Mouse (Mus musculus): ENCODE results near the gene Sprr2i. TPM values are rescaled to one million over a fixed set of nuclear protein-coding genes. Genes with fewer than 3 reads are reported as not detected.

The Sprr2i gene
- total and polyA plus RNA-seq, 2 experiments from 2014 or later: not detected

DNA sequence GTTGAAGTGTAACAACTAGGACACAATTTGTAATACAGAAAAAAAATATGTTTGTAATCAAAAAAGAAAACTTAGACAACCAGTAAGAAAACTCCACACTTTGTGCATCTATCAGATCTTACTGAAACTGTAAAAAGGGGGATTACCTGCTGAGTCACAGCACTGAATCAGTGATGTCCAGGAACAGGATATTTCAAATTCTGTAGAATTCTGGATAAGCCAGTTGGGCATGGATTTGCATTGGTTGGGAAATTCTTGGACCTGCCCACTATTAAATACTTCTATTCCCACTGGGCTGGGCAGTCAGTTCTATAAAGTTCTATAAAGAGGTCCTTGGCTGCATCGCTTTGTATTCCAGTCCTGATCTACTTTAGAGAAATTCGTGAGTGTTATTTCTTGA lies 10.0 kb downstream of the Sprr2i start, which contains the start of gene Sprr2j-ps:
Gene Sprr2j-ps, plus strand, starts transcription at position 301 of the 400 bp plus-strand sequence.
- TF ChIP-seq CTCF (IDR thresholded peaks at IDR 0.05; ENCODE audit: low read depth) (no peak), EP300 (IDR thresholded peaks at IDR 0.05; ENCODE audit: low read depth) (no peak)
- 80% methylated on average over 2 of the region's 2 CpGs for WGBS

GRCm38 (mm10) chr3:92429323-92429722 lies 21.5 kb downstream of the Sprr2i start, which contains the start of gene Gm9774:
Gm9774 (minus strand) TSS chr3:92429423.
- no peak within 1 kb of the TSS for H3K4me2 ChIP-seq (ENCODE audit: low read depth, low read length)
- DNase-seq (ENCODE audit: low spot score) (no peak), ATAC-seq (ENCODE audit: insufficient read depth, low read depth) (no peak)
- no peak within 1 kb of the TSS for H3K27ac ChIP-seq (ENCODE audit: low read depth)
- no peak within 1 kb of the TSS for H3K9ac ChIP-seq (replicated peaks; ENCODE audit: low read depth, low read length)
- no peaks in the 10 kb centered on the region for H3K36me3 ChIP-seq (replicated peaks; ENCODE audit: control insufficient read depth, insufficient read depth, low read length)
- H3K9me3 ChIP-seq (replicated peaks; ENCODE audit: control insufficient read depth, low read length): no peaks in the 10 kb centered on the region
- TF ChIP-seq CTCF (IDR thresholded peaks at IDR 0.05; ENCODE audit: low read depth): no peak
- no peak for TF ChIP-seq EP300 (IDR thresholded peaks at IDR 0.05; ENCODE audit: low read depth)
- WGBS: 81% methylated on average over 6 of the region's 6 CpGs
- H3K4me3 ChIP-seq (ENCODE audit: low read depth, low read length): no peak within 1 kb of the TSS
- no peaks in the 10 kb centered on the region for H3K27me3 ChIP-seq (ENCODE audit: control insufficient read depth, insufficient read depth, low read length)
- H3K4me1 ChIP-seq (ENCODE audit: control insufficient read depth, insufficient read depth): no peaks in the 10 kb centered on the region

More for the DNA sequence above, 10.0 kb downstream of the Sprr2i start, which contains the start of gene Sprr2j-ps:
- no peak within 1 kb of the TSS for H3K27ac ChIP-seq (ENCODE audit: low read depth)
- H3K36me3 ChIP-seq (replicated peaks; ENCODE audit: control insufficient read depth, insufficient read depth, low read length): no peaks in the 10 kb centered on the region
- no peak within 1 kb of the TSS for H3K4me2 ChIP-seq (ENCODE audit: low read depth, low read length)
- no peaks in the 10 kb centered on the region for H3K4me1 ChIP-seq (ENCODE audit: control insufficient read depth, insufficient read depth)
- ATAC-seq (ENCODE audit: insufficient read depth, low read depth) (no peak), DNase-seq (ENCODE audit: low spot score) (no peak)
- no peak within 1 kb of the TSS for H3K9ac ChIP-seq (replicated peaks; ENCODE audit: low read depth, low read length)
- H3K4me3 ChIP-seq (ENCODE audit: low read depth, low read length): no peak within 1 kb of the TSS
- H3K9me3 ChIP-seq (replicated peaks; ENCODE audit: control insufficient read depth, low read length): no peaks in the 10 kb centered on the region
- no peaks in the 10 kb centered on the region for H3K27me3 ChIP-seq (ENCODE audit: control insufficient read depth, insufficient read depth, low read length)

DNA sequence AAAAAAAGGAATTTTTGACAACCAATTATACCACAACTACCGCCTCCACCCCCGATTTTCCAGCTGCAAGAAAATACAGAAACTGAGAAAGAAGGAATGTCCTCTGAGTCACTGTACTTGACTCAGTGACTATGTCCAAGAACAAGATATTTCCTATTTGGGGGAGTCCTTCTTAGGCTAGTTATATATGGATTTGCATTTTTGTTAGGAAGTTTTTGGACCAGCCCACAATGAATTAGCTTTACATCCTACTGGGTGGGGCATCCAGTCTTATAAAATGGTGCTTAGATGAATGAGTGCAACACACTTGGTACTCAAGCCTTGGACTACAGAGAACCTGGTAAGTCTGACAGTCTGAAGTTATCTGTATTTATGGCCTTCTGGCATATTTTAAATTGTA lies 24.5 kb downstream of the Sprr2i start, which contains the start of gene Sprr2k:
Gene Sprr2k, plus strand, starts transcription at position 301 of the 400 bp plus-strand sequence.
- Histone ChIP-seq H3K4me2 (ENCODE audit: low read depth, low read length) (no peak within 1 kb of the TSS), H3K9me3 (replicated peaks; ENCODE audit: control insufficient read depth, low read length) (no peaks in the 10 kb centered on the region), H3K4me3 (ENCODE audit: low read depth, low read length) (no peak within 1 kb of the TSS), H3K27me3 (ENCODE audit: control insufficient read depth, insufficient read depth, low read length) (no peaks in the 10 kb centered on the region), H3K36me3 (replicated peaks; ENCODE audit: control insufficient read depth, insufficient read depth, low read length) (no peaks in the 10 kb centered on the region), H3K4me1 (ENCODE audit: control insufficient read depth, insufficient read depth) (no peaks in the 10 kb centered on the region), H3K9ac (replicated peaks; ENCODE audit: low read depth, low read length) (no peak within 1 kb of the TSS), H3K27ac (ENCODE audit: low read depth) (no peak within 1 kb of the TSS)
- ATAC-seq (ENCODE audit: insufficient read depth, low read depth) (no peak), DNase-seq (ENCODE audit: low spot score) (no peak)
- WGBS: 77% methylated on average over 2 of the region's 2 CpGs
- TF ChIP-seq CTCF (IDR thresholded peaks at IDR 0.05; ENCODE audit: low read depth) (no peak), EP300 (IDR thresholded peaks at IDR 0.05; ENCODE audit: low read depth) (no peak)

GRCm38 (mm10) chr3:92438689-92439088 lies 30.9 kb downstream of the Sprr2i start, which contains the start of gene Sprr1b:
Sprr1b (minus strand) TSS chr3:92438789.
- Histone ChIP-seq H3K9me3 (replicated peaks; ENCODE audit: control insufficient read depth, low read length) (no peaks in the 10 kb centered on the region), H3K36me3 (replicated peaks; ENCODE audit: control insufficient read depth, insufficient read depth, low read length) (no peaks in the 10 kb centered on the region), H3K4me3 (ENCODE audit: low read depth, low read length) (no peak within 1 kb of the TSS), H3K27ac (ENCODE audit: low read depth) (no peak within 1 kb of the TSS), H3K9ac (replicated peaks; ENCODE audit: low read depth, low read length) (no peak within 1 kb of the TSS), H3K4me2 (ENCODE audit: low read depth, low read length) (no peak within 1 kb of the TSS), H3K4me1 (ENCODE audit: control insufficient read depth, insufficient read depth) (no peaks in the 10 kb centered on the region), H3K27me3 (ENCODE audit: control insufficient read depth, insufficient read depth, low read length) (no peaks in the 10 kb centered on the region)
- WGBS: 88% methylated on average over 3 of the region's 3 CpGs
- TF ChIP-seq EP300 (IDR thresholded peaks at IDR 0.05; ENCODE audit: low read depth): no peak
- no peak for TF ChIP-seq CTCF (IDR thresholded peaks at IDR 0.05; ENCODE audit: low read depth)
- ATAC-seq (ENCODE audit: insufficient read depth, low read depth) (no peak), DNase-seq (ENCODE audit: low spot score) (no peak)

DNA sequence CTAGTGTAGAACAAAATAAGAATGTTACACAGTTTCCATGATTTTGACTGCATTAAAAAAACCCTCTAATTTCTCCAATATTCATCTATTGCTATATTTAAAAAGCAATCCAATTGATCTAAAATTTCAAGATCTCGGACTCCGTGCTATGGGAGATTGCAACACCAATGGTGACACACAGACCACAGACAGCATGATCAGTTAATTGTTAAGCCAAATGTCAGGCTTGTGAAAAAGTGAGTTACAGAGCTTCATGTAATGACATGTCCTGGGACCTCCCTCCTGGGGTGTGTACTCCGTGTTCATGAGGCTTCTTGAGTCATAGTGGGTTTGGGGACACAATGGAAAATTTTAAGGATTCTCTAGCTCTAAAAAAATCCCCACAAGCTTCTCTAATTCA lies 32.4 kb downstream of the Sprr2i start:
- TF ChIP-seq CTCF (IDR thresholded peaks at IDR 0.05; ENCODE audit: low read depth) (no peak), EP300 (IDR thresholded peaks at IDR 0.05; ENCODE audit: low read depth) (no peak)
- no peak overlapping the region for H3K9ac ChIP-seq (replicated peaks; ENCODE audit: low read depth, low read length)
- WGBS: 79% methylated on average over 3 of the region's 3 CpGs

GRCm38 (mm10) chr3:92455151-92455550 lies 47.4 kb downstream of the Sprr2i start:
- ATAC-seq (ENCODE audit: insufficient read depth, low read depth): no peak

More for the DNA sequence above, 32.4 kb downstream of the Sprr2i start:
- Histone ChIP-seq H3K4me1 (ENCODE audit: control insufficient read depth, insufficient read depth) (no peaks in the 10 kb centered on the region), H3K4me3 (ENCODE audit: low read depth, low read length) (no peak overlapping the region), H3K4me2 (ENCODE audit: low read depth, low read length) (no peak overlapping the region), H3K9me3 (replicated peaks; ENCODE audit: control insufficient read depth, low read length) (no peaks in the 10 kb centered on the region), H3K36me3 (replicated peaks; ENCODE audit: control insufficient read depth, insufficient read depth, low read length) (no peaks in the 10 kb centered on the region), H3K27ac (ENCODE audit: low read depth) (no peak overlapping the region), H3K27me3 (ENCODE audit: control insufficient read depth, insufficient read depth, low read length) (no peaks in the 10 kb centered on the region)
- no peak for ATAC-seq (ENCODE audit: insufficient read depth, low read depth)
- no peak for DNase-seq (ENCODE audit: low spot score)

More at GRCm38 (mm10) chr3:92455151-92455550, 47.4 kb downstream of the Sprr2i start:
- TF ChIP-seq EP300 (IDR thresholded peaks at IDR 0.05; ENCODE audit: low read depth) (no peak), CTCF (IDR thresholded peaks at IDR 0.05; ENCODE audit: low read depth) (no peak)
- Histone ChIP-seq H3K27ac (ENCODE audit: low read depth) (no peak overlapping the region), H3K4me2 (ENCODE audit: low read depth, low read length) (no peak overlapping the region), H3K36me3 (replicated peaks; ENCODE audit: control insufficient read depth, insufficient read depth, low read length) (no peaks in the 10 kb centered on the region), H3K27me3 (ENCODE audit: control insufficient read depth, insufficient read depth, low read length) (no peaks in the 10 kb centered on the region), H3K4me1 (ENCODE audit: control insufficient read depth, insufficient read depth) (no peaks in the 10 kb centered on the region), H3K9me3 (replicated peaks; ENCODE audit: control insufficient read depth, low read length) (no peaks in the 10 kb centered on the region), H3K9ac (replicated peaks; ENCODE audit: low read depth, low read length) (no peak overlapping the region), H3K4me3 (ENCODE audit: low read depth, low read length) (no peak overlapping the region)
- WGBS: 51% methylated on average over 5 of the region's 5 CpGs
- DNase-seq (ENCODE audit: low spot score): no peak

All from heart, postnatal 0 days (tissue).